Mouse (Mus musculus) adrenal gland, postnatal 14 days (tissue): ENCODE data around the gene Polr2c. TPM values are rescaled to one million over a fixed set of nuclear protein-coding genes. Genes with fewer than 3 reads are reported as not detected.

ENCODE experiments used
- DNase-seq: peaks from one replicate; pipeline ENCODE4 v3.0.0; 2021; ENCODE audit warnings: mixed read lengths
- total RNA-seq: library from RNA; stranded (reverse); gene quantifications from 2 replicates; pipeline ENCODE4 v1.2.3, GENCODE M21; 2021

The Polr2c gene
- total RNA-seq, 1 experiment from 2014 or later, result 58.3 TPM

DNA sequence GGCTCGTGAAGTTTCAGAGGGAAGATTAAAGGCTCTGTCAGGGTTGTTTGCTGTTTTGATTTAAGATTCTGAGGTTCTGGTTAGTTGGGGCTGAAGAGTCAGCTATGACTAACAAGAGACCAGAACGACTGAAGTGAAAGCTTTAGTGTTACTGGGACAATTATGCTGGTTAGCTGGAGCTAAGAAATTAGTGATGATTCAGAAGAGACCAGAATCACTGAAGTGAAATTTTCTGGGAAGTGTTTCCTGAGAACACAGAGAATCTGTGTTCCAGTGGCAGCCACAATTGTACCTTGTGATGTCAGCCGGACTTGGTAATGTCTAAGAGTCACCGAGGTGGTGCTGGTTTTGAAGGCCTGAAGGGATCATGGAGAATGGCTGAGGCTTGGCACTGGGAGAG lies 23.5 kb downstream of the Polr2c start:
- no peak for DNase-seq

DNA sequence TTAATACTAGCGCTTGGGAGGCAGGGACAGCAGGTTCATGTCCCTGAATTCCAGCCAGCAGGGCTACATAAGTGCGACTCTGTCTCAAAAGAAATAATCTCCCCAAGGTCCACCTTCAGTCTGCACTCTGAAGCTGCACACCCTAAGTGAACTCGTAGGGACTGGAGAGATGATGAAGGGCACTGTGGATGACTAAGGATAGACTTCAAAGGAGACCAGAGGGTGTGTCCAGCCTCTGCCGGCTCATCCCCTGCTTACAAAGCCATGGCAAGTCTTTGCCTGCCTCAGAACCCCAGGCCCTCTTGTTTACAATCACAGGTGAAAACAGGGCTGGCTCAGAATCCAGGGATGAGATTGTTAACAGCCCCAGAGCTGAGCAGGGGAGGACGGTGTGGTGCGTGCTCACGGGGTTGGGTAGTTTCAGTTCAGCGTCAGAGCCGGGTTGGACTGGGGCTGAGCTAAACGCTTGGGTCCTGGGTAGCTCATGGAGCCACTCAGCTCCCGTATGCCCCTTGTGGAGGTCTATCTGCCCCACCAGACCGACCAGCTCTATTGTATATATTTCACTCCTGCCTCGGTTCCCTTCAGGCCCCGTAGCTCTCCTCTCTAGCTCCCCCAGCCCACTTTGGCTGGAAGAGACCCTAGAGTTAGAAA lies 31.3 kb downstream of the Polr2c start:
- DNase-seq, result peak; percentile 61

- DNase-seq, result no peak
Observed at GRCm38 (mm10) chr8:94892917-94893316, 35.7 kb downstream of the Polr2c start.

- no peak for DNase-seq
Observed at GRCm38 (mm10) chr8:94899262-94899661, 42.0 kb downstream of the Polr2c start.

DNA sequence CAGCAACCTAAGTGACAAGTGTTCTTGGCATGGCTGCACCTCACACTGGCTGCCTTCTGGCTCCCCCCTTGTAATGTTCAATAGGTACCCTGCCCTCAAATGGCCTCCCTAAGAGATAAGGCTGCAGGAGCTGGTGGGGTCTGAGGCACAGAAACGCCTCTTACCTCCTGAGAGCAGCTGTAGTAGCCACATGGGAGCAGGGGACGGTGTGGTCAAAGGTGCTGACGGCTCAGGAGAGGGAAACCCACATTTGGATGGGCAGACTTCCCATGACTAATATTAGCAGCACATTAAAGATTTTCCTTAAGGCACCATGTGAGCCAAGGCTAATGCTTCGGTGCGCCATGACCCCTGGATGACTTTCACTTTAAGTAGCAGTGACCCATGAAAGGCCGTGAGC lies 43.4 kb downstream of the Polr2c start:
- no peak for DNase-seq

GRCm38 (mm10) chr8:94901031-94901430 lies 43.8 kb downstream of the Polr2c start:
- no peak for DNase-seq

GRCm38 (mm10) chr8:94903709-94904108 lies 46.5 kb downstream of the Polr2c start:
- no peak for DNase-seq

- peak; percentile 91 for DNase-seq
Observed at GRCm38 (mm10) chr8:94904450-94905175, 47.4 kb downstream of the Polr2c start.

DNA sequence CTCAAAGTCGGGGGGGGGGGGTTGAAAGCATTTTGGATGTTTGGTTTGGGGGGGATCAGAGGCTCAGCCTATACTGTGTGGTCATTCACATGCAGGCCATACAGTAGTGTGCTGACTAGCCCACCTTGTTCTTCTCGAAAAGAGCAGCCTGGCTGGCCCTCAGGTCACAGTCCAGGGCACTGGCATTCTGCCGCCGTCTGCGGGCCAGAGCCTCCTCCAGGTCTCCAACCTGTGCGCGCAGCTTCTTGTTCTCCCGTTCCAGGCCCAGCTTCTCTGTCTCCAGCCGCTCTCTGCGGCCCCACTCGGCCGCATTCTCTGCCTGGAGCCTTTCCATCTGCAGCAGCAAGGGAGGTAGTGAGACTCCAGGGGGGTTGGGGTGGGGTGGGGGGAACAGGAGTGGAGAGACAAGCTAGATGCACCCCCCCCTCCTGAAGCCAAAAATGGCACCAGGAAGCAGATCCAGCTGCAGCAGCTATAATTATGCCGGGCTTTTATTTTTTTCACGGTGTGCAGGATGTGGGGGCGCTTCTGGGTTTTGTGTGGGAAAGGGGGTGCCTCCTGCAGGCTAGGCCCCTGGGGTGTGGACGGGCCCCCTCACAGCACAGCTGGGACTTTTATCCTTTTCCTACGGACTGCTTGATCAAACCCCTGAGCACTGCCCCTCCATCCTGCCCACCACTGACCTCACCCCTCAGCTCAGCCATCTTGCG lies 50.5 kb downstream of the Polr2c start:
- DNase-seq, result no peak

DNA sequence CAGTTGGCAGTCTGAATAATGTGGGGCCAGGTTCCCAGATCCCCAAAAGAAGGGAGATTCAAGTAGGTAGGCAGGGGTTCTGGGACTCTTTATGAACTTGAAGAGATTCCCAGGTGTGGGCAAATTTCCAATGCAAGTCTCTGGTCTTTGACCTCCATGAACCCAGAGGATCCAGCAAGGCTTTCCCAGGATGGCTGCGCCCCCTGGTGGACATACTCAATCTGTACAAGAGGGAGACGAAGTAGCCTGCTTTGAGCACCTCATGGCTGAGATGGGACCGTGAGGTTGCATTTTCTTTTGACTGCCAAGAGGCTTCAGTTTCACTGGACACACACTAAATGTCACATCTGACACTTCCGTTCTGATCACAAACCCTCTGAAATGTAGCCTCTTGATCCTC lies 51.6 kb downstream of the Polr2c start:
- DNase-seq, result peak; percentile 93

DNA sequence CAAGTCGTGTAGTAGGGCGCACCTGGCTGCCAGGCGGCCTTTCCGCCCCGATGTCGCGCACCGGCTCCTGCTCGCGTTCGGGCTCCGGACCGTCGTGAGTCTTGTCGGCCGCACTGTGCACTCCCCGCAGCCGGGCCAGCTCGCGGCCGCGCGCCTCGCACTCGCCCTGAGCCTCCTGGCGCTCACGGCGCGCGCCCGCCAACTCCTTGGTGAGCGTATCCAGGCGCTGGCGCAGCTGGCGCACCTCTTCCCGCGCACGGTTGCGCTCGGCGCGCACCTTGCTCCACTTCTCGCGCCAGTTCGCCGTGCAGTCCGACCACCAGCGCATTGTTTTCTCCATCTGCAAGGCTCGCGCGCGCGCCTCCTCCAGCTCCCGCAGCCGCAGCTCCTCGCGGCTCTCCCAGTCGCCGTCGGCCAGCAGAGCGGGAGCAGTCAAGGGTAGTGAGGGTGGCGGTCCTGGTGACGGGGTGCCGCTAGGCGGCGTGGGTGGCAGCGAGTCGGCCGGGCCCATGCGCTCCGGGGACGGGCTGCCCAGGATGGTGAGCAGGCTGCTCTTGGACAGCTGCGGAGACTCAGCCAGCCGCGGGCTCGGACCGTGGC lies 55.9 kb downstream of the Polr2c start:
- peak; percentile 88 for DNase-seq

DNA sequence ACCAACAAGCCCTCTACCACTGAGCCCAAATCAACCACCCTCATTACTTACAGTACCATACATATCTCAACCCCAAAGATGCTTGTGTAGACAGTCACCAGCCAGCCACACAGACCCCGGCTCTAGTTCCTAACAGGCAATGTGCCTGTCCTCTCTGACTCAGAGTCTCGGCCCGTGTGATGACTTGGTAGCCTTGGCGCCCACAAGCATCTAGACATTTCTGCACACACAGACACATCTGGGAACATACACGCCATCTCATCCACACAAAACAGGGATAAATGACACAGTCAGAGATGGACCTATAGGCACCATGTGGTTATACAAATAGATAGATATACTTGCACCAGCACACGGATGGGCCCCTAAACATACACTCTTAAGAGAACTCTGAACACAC lies 57.0 kb downstream of the Polr2c start:
- DNase-seq, result no peak

DNA sequence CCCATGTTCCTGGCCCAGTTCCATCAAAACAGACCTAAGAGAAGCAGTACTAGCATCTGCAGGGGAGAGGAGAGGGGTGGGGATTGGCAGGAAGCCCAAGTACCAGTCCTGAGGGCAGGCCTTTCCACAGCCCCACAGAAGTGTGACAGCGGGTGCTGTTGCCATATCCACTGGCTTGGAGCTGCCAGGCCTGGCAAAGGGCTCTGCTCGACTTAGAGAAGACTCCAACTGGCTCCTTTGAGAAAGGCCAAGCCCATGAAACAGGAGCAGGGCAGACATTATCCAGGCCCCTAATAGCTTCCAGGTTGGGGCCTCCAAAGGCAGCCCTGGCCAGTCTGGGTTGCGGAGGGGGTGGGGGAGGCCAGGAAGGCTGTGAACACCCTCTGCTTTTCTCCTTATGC lies 57.5 kb downstream of the Polr2c start:
- no peak for DNase-seq

GRCm38 (mm10) chr8:94916311-94916959 lies 59.2 kb downstream of the Polr2c start:
- no peak for DNase-seq

- DNase-seq, result no peak
Observed at GRCm38 (mm10) chr8:94916960-94917324, 59.7 kb downstream of the Polr2c start.

DNA sequence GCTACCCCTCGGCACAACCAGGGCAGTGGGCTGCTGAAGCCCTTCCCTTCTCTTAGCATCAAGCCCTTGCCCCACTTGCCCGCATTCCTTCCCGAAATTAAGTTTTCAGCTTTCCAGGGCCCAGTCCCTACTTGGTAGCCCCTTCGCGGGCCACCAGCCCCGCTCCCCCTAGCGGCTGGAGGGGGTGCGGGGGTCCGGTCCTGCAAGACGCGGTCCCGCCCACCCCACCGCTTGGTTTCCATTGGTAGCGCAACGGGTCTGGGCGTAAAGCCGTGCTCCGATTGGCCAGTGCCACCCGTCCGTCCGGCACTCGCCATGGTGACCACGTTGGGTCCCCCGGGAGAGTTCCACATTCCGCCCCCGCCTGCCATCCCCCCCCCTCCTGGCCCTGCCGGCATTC lies 60.1 kb downstream of the Polr2c start:
- DNase-seq, result peak; percentile 97

DNA sequence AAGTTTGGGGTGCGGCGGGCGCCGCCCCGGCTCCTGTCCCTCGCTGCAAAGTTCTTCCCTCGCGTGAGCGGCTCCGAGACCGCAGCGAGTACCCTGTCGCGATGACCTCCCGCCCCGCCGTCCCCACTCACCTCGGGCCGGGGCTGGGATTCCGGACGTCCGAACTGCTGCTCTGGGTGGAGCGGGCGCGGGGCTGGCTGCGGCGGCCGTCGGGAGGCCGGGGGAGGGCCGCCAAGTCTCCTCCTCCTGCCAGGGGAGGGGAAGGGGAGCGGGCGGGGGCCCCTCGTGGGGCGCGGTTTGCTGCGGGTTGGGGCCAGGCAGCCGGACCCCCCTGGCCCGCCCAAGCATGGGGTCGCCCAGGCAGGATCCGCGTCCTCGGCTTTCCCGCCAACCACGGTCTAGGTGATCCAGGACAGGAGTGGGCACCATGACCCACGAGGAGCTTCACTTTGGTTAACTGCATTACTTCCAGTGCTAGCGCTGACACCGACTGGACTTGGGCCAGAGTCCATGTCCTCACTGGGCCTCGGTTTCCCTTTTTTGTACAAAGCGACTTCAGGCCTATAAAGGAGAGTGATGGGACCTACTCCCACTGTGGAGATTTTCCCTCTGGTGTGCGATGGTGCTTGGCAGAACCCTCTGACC lies 60.7 kb downstream of the Polr2c start, which contains the start of gene Ccdc102a:
Gene Ccdc102a, minus strand, starts transcription at position 248 of the 645 bp plus-strand sequence.
- DNase-seq, result peak; percentile 76

DNA sequence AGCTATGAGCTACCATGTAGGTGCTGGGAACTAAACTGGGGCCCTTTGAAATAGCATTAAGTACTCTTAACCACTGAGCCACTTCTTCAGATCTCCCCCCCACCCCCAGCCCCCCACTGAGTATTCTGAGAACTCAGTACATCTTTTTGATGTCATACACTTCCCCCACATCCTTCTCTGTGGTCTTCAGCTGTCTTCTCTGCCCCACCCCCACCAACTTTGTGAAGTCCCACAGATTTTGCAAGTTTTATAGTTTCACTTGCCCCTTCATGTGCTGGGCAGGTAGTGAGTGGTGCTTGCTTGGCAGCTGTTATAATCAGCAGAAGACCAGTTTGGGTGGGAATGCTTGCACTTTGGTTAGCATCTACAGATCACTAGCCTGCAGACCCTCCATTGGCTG lies 62.0 kb downstream of the Polr2c start:
- DNase-seq, result no peak

GRCm38 (mm10) chr8:94922176-94922575 lies 64.9 kb downstream of the Polr2c start:
- no peak for DNase-seq

GRCm38 (mm10) chr8:94922602-94923001 lies 65.4 kb downstream of the Polr2c start:
- DNase-seq, result no peak
